Mouse (Mus musculus) ZHBTc4 (cell line): ENCODE results near the gene Mylk3.

Experiments used
- DNase-seq: peaks from one replicate; pipeline ENCODE4 v3.0.0-alpha.2; 2011; ENCODE audit warnings: low read depth, low spot score

Gene Mylk3

GRCm38 (mm10) chr8:85321981-85322380, 64.2 kb downstream of the Mylk3 start:
- DNase-seq, result no peak

DNA sequence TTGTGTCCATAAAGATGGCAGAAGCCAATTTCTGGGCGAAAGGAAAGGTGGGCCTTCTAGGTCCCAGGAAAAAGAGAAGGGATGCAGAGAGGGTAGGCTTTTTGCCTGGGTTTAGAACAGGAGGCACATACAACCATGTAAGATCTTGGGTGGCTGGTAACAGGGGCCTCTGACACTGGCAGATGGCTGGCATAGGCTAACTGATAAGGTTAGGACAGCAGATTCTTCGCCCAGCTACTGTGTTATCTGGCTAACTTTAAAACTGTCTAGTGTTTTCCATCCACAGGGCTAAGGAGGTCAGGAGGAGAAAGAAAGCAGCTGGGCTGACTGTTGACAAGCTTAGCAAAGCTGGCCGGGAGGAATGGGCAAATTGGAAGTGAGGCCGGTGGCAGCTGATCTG, 67.6 kb downstream of the Mylk3 start:
- DNase-seq, result no peak

DNA sequence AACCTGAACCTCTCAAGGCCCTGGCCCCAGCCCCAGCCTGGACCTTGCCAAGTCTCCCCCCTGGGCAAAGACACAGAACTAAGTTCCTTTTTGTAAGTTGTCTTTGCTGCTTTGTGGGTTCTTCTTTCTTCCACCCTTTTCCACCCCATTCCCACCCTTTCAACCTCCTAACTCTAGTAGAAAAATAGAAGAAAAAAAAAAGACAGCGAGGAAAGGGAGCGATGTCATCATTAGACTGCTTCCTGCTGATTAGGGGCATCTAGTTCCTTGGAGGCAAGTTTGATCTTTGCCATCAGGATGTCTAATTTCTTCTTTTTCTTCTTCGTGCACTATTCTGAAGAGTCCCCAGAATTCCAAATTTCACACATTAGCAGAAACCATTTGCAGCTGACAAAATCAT, 73.1 kb downstream of the Mylk3 start:
- no peak for DNase-seq

DNA sequence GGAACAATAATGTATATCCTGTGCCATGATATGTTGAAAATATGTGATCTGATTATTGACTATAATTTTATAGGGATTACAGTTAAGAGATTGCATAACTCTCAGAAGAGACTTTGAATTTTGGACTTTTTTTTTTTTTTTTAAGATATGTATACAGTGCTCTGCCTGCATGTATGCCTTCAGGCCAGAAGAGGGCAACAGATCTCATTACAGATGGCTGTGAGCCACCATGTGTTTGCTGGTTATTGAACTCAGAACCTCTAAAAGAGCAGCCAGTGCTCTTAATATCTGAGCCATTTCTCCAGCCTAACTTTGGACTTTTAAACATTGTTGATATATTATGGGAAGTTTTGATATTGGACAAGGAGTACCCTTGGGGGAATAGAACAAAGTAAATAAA, 74.4 kb downstream of the Mylk3 start:
- DNase-seq, result peak; percentile 45

DNA sequence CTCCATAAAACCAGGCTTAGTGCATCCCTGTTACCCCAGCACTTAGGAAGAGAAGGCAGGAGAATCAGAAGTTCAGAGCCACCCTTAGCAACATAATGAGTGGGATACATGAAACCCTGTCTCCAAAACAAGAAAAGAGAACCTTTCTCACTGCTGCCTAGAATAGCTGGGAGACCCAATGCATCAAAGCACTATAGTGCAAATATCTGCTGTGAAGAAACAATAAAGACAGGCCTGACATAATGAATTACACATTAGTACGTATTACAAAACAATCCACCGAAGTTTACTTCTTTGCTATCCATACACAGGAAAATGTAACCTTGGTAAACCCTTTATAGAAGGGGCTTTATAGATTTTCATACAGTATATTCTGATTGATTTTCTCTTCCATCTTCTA, 77.6 kb downstream of the Mylk3 start:
- DNase-seq, result no peak

DNA sequence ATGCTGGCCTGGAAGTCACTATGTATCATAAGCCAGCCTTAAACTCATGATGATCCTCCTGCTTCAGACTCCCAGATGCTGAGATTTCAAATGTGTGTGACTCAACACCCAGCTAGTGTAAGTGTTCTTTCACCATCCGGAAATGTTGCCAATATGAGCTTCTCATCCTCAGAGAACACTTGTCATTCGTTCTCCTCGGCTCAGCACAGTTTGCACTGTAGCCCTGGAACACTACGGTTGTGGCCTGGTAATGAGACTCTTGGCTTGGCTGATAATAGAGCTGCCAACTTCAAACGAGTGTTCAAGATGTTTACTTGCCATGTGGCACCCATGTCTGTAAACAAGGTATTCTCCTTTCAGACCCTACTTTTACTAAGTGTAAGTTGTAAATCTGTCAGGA, 82.6 kb downstream of the Mylk3 start:
- no peak for DNase-seq

GRCm38 (mm10) chr8:85302931-85303330, 83.2 kb downstream of the Mylk3 start:
- no peak for DNase-seq

- DNase-seq, result no peak
Measured at GRCm38 (mm10) chr8:85301941-85302340, 84.2 kb downstream of the Mylk3 start.

DNA sequence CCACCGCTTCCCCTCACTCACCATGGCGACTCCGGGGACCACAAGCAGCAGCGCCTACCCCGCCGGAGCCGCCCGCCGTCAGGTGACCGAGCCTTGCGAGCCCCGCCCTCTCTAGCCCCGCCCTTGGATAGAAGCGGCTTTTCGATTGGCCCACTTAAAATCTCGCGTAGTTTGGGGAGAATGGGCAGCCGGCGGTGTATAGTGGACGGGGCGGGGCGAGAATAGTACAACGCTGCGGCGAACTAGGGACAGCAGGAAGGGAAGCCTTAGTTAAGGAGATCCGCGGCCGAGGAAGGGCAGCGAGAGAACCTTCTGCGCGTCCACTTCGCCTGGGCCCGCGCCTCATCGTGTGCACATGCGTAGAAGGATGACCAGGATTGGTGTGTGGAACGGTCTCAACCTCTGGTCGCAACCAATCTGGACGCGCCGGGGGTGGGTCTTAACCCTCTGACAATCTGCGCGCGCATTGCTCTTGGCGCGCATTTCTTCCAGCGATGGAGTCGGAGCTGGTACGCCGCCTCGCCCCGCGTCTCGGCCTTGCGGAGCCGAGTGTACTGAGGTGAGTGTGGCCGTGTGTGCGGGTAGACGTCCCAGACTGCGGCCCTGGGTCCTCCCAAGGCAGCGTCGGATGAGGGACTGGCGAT, 86.6 kb downstream of the Mylk3 start, which contains the start of the genes Orc6 and Vps35:
Orc6 (plus strand) TSS at position 199 of the 644 bp plus-strand sequence.
Vps35 (minus strand) TSS at position 369 of the 644 bp plus-strand sequence.
- DNase-seq, result peak; percentile 99

GRCm38 (mm10) chr8:85298600-85299433, 87.3 kb downstream of the Mylk3 start:
- DNase-seq, result peak; percentile 42

GRCm38 (mm10) chr8:85286846-85287245, 99.3 kb downstream of the Mylk3 start:
- no peak for DNase-seq
